Mouse (Mus musculus) naive thymus-derived CD4-positive, alpha-beta T cell, adult 5 months (primary cell): Measurements from ENCODE around the gene Capza3. TPM values are rescaled to one million over a fixed set of nuclear protein-coding genes. Genes with fewer than 3 reads are reported as not detected.

Source experiments
- polyA plus RNA-seq: library from polyadenylated mRNA; unstranded; fragments of 100-300 nt; shearing (Covaris generic); gene quantifications from one replicate; pipeline ENCODE4 v1.2.1, GENCODE M21; 2017

The Capza3 gene
- polyA plus RNA-seq: not detected

DNA sequence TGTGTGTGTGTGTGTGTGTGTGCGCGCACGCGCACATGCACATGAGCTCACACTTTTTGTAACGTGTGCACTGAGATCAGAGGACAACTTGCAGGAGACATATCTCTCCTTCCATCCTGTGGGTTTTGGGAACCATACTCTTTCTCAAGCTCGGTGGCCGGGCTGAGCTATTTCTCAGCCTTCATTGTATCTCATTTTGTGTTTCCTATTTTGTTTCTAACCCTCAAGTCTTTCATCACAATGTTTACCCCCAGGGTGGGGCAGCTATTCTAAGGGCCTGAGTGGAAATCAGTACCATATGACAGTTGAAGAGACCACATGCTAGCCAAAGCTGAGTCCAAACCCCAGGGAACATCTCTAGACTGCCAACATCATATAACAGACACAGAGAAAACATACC is at the start of gene Capza3:
Gene Capza3 (plus strand): TSS at position 301 of the 400 bp plus-strand sequence.

DNA sequence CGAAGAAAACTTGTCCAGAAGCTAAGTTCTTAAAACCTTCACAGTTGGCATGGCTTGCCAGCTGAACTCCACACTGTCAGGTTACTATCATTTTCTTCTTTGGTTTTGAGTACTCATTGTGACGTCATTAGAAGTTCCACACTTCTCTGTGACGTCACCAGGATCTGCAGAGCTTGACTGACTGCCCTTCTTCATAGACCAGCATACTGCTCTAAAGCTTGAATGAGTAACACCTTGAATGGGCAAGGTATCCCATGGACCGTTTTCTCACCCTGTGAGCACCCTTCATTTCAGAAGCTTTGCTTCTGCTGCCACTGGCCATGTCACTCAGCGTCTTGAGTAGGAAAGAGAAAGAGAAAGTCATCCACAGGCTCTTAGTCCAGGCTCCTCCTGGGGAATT is 305 bp downstream of the Capza3 start, which contains the start of gene Plcz1:
Gene Plcz1 (minus strand): TSS at position 101 of the 400 bp plus-strand sequence.

Other genes starting within 250 kb of the Capza3 start
- gene Plcz1, start 205 bp downstream of the Capza3 start, polyA plus RNA-seq: not detected